Mouse (Mus musculus): Measurements from ENCODE around the gene Erc1.

DNA sequence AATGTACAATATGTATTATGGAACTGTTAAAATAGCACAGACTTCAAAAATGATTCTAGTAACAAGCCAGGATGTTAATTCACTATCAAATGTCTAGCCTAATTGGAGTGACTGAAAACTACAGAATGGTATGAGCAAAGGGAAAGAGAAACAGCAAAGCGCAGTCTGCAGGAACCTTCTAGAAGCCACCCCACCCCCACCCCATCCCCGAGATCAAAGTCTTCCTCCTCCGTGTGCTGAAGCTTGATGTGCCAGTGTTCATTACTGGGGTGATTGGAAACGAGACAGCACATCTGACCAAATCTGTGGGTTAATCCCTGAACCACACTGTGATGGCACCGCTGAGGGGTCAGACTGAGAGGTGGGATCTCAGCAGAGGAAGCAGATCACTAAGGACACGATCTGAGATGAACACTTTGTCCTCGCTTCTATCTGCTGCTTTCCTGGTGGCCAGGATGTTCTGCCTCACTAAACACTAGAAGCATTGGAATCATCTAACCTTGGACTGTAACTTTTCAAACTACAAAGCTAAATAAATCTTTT lies 98.8 kb downstream of the Erc1 start:
- TF ChIP-seq CTCF (conservative IDR thresholded peaks at IDR 0.05; ENCODE audit: low read length) (no peak), NANOG (IDR thresholded peaks at IDR 0.05; ENCODE audit: borderline replicate concordance, low read length) (no peak), POU5F1 (IDR thresholded peaks at IDR 0.05; ENCODE audit: borderline replicate concordance, low read length) (no peak)
